Mouse (Mus musculus): Measurements from ENCODE around the gene Cradd.

- TF ChIP-seq GATA1 (IDR thresholded peaks at IDR 0.05; ENCODE audit: low read length) (no peak), TAL1 (IDR thresholded peaks at IDR 0.05; ENCODE audit: low read length) (no peak)
Measured at GRCm38 (mm10) chr10:95180177-95180576, 143.8 kb downstream of the Cradd start.
